Mouse (Mus musculus) forebrain, embryonic 11.5 days (tissue): Measurements from ENCODE around the gene Creb3l1. TPM values are rescaled to one million over a fixed set of nuclear protein-coding genes. Genes with fewer than 3 reads are reported as not detected.

Source experiments
- ATAC-seq: fragments of 200-750 bp; cut with Nextera tagmentation; replicated peaks from 2 replicates; pipeline ENCODE4 v1.8.0; 2017; ENCODE audit warnings: moderate TSS enrichment; ENCODE audit not compliant: low FRiP score
- DNase-seq: peaks from one replicate; pipeline ENCODE4 v3.0.0-alpha.2; 2017; ENCODE audit warnings: low spot score
- H3K27ac ChIP-seq: fragments of 300-500 bp; sonication (generic); 2 replicates; pipeline ENCODE4 v1.5.1; 2014; ENCODE audit warnings: low read depth, low read length
- H3K27me3 ChIP-seq: fragments of 300-500 bp; sonication (generic); 2 replicates; pipeline ENCODE4 v1.6.1; 2014; ENCODE audit warnings: mild to moderate bottlenecking, low read length, mixed read lengths; ENCODE audit not compliant: control insufficient read depth, insufficient read depth
- H3K36me3 ChIP-seq: fragments of 300-500 bp; sonication (generic); 2 replicates; pipeline ENCODE4 v1.6.1; 2014; ENCODE audit warnings: mild to moderate bottlenecking, low read length, moderate library complexity, mixed read lengths; ENCODE audit not compliant: control insufficient read depth, insufficient read depth
- H3K4me1 ChIP-seq: fragments of 300-500 bp; sonication (generic); replicated peaks from 2 replicates; pipeline ENCODE4 v1.6.1; 2014; ENCODE audit warnings: low read length, mixed read lengths; ENCODE audit not compliant: control insufficient read depth, insufficient read depth
- H3K4me2 ChIP-seq: fragments of 300-500 bp; sonication (generic); 2 replicates; pipeline ENCODE4 v1.6.1; 2014; ENCODE audit warnings: low read depth, mild to moderate bottlenecking, low read length, moderate library complexity, mixed read lengths; ENCODE audit not compliant: severe bottlenecking
- H3K4me3 ChIP-seq: fragments of 300-500 bp; sonication (generic); 2 replicates; pipeline ENCODE4 v1.5.1; 2014; ENCODE audit warnings: low read depth, low read length
- H3K9ac ChIP-seq: fragments of 300-500 bp; sonication (generic); 2 replicates; pipeline ENCODE4 v1.6.1; 2014; ENCODE audit warnings: low read length
- H3K9me3 ChIP-seq: fragments of 300-500 bp; sonication (generic); 2 replicates; pipeline ENCODE4 v1.6.1; 2016; ENCODE audit warnings: low read length, mixed read lengths; ENCODE audit not compliant: control insufficient read depth
- WGBS: fragments of 180-500 bp; shearing (Covaris S2); extraction: QIAGEN DNeasy Blood & Tissue Kit; methylation state at CpG from one replicate; pipeline ENCODE4 v1.1.7; 2014; 5-methylcytosine and 5-hydroxymethylcytosine counted together
- polyA plus RNA-seq: library from polyadenylated mRNA; unstranded; fragments of >200 nt; fragmentation: Nextera tagmentation; extraction: Ambion mirVana; gene quantifications from 2 replicates; pipeline ENCODE4 v1.2.1, GENCODE M21; 2014

Creb3l1 gene
- polyA plus RNA-seq, 1 experiment from 2014 or later: 1.7 TPM

- 0 out of 2 replicates have a peak, but pooled peaks cover 2% of the 10 kb centered on the region for H3K4me1 ChIP-seq
- H3K4me2 ChIP-seq: no peak overlapping the region
- WGBS: 83% methylated on average over 8 of the region's 8 CpGs
- DNase-seq (no peak), ATAC-seq (no peak)
- no peak overlapping the region for H3K9ac ChIP-seq
- H3K4me3 ChIP-seq: no peak overlapping the region
- no peak overlapping the region for H3K27ac ChIP-seq
- peaks cover 14% of the 10 kb centered on the region; the same call in 1 of the 2 replicates for H3K27me3 ChIP-seq
- no peaks in the 10 kb centered on the region for H3K9me3 ChIP-seq
- no peaks in the 10 kb centered on the region for H3K36me3 ChIP-seq
Measured at GRCm38 (mm10) chr2:92052188-92052587, 27.9 kb upstream of the Creb3l1 start.

DNA sequence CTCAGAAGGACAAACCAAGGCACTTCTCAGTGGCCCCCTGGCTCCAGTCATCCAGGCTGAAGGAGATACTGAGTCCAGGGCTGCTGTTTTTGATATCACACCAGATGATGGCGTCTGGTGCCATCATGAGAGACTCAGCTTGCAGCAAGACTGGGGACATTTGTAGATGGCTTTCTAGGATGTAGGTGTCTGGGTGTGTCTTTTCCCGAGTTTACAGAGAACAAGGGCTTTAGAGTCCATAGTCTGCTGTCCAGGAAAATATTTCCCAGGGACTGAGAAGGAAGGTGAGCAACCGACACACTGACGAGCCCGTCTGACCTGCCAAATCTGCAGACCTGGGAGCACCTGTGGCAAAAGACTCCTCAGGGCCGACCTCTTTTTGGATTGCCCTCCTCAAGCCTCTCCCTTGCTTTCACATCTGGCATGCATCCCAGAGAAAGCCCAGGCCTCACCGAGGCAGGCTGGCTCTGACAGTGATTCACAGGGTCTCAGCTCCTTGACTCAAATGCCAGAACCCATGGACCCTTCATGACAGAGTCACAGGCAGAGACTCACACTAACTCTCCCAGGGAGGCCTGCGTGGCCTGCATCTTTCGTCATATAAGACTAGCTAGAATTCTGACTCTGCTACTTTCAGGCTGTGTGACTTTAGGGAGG is 23.9 kb upstream of the Creb3l1 start:
- DNase-seq: no peak
- Histone ChIP-seq H3K9me3 (no peaks in the 10 kb centered on the region), H3K4me3 (no peak overlapping the region), H3K27ac (no peak overlapping the region), H3K27me3 (peaks cover under 1% of the 10 kb centered on the region; the same call in 1 of the 2 replicates), H3K4me1 (no peaks in the 10 kb centered on the region), H3K4me2 (no peak overlapping the region), H3K9ac (no peak overlapping the region), H3K36me3 (no peaks in the 10 kb centered on the region)
- WGBS: 74% methylated on average over 9 of the region's 9 CpGs
- no peak for ATAC-seq

GRCm38 (mm10) chr2:92047601-92048000 is 23.3 kb upstream of the Creb3l1 start:
- Histone ChIP-seq H3K9me3 (no peaks in the 10 kb centered on the region), H3K4me3 (no peak overlapping the region), H3K36me3 (no peaks in the 10 kb centered on the region), H3K27ac (no peak overlapping the region), H3K4me1 (no peaks in the 10 kb centered on the region), H3K9ac (no peak overlapping the region), H3K4me2 (no peak overlapping the region), H3K27me3 (no peaks in the 10 kb centered on the region)
- no peak for DNase-seq
- WGBS: 38% methylated on average over 4 of the region's 4 CpGs
- ATAC-seq: no peak

- H3K9ac ChIP-seq: no peak overlapping the region
- H3K36me3 ChIP-seq: no peaks in the 10 kb centered on the region
- DNase-seq (no peak), ATAC-seq (no peak)
- H3K4me1 ChIP-seq: no peaks in the 10 kb centered on the region
- H3K9me3 ChIP-seq: no peaks in the 10 kb centered on the region
- no peak overlapping the region for H3K27ac ChIP-seq
- H3K27me3 ChIP-seq: no peaks in the 10 kb centered on the region
- H3K4me3 ChIP-seq: no peak overlapping the region
- H3K4me2 ChIP-seq: no peak overlapping the region
- 89% methylated on average over 12 of the region's 12 CpGs for WGBS
Measured at GRCm38 (mm10) chr2:92043285-92043684, 19.0 kb upstream of the Creb3l1 start.

DNA sequence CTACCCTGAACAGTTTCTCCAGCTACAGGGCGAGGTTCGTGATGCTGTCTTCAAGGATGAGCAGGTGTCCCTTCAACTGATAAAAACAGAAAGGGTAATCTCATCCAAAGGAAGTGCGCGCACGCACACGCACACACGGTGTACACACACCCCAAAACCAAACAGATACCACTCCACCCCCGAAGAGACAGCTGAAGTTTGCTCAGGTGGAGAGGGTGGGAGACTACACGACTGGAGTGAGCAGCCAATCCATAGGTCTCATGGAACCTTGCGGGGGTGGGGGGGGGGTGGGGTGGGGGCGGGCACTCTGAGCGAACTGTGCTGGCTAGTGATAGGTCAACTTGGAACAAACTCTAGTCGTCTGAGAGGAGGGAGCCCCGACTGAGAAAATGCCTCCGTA is 17.2 kb upstream of the Creb3l1 start:
- H3K4me3 ChIP-seq: no peak overlapping the region
- WGBS: 88% methylated on average over 15 of the region's 15 CpGs
- H3K27ac ChIP-seq: no peak overlapping the region
- no peaks in the 10 kb centered on the region for H3K4me1 ChIP-seq
- ATAC-seq: no peak
- no peaks in the 10 kb centered on the region for H3K27me3 ChIP-seq
- no peak overlapping the region for H3K4me2 ChIP-seq
- no peak overlapping the region for H3K9ac ChIP-seq
- no peak for DNase-seq
- no peaks in the 10 kb centered on the region for H3K9me3 ChIP-seq
- H3K36me3 ChIP-seq: no peaks in the 10 kb centered on the region

- DNase-seq: no peak
- whole genome bisulfite sequencing: 89% methylated on average over 9 of the region's 9 CpGs
Measured at GRCm38 (mm10) chr2:92034273-92034672, 10.0 kb upstream of the Creb3l1 start.

DNA sequence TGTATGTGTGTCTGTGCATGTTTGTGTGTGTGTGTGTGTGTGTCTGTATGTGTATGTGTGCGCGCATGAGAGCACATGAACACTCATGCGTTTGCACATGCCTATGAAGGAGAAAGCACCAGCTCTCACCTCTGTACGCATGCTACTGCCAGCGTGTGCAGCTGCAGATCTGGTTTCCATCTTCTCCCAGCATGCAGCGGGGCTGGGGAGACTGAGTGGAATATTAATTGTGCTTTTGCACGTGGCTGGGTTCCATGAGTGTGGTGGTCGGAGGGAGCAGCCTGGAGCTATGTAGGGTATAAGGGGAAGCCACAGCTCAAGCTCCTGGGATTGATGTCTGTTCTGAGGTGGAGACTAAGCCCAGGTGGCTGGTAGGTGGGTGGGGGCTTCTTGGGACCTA is 6.3 kb upstream of the Creb3l1 start:
- Histone ChIP-seq H3K36me3 (no peaks in the 10 kb centered on the region), H3K4me1 (no peaks in the 10 kb centered on the region), H3K27me3 (no peaks in the 10 kb centered on the region), H3K4me2 (no peak overlapping the region), H3K4me3 (no peak overlapping the region), H3K9me3 (no peaks in the 10 kb centered on the region), H3K9ac (no peak overlapping the region), H3K27ac (no peak overlapping the region)
- WGBS: 86% methylated on average over 8 of the region's 8 CpGs
- ATAC-seq (no peak), DNase-seq (no peak)

More at GRCm38 (mm10) chr2:92034273-92034672, 10.0 kb upstream of the Creb3l1 start:
- H3K4me3 ChIP-seq: no peak overlapping the region
- no peaks in the 10 kb centered on the region for H3K27me3 ChIP-seq
- no peak overlapping the region for H3K9ac ChIP-seq
- no peak overlapping the region for H3K4me2 ChIP-seq
- no peaks in the 10 kb centered on the region for H3K4me1 ChIP-seq
- no peaks in the 10 kb centered on the region for H3K9me3 ChIP-seq
- no peak for ATAC-seq
- no peak overlapping the region for H3K27ac ChIP-seq
- no peaks in the 10 kb centered on the region for H3K36me3 ChIP-seq

- WGBS: 79% methylated on average over 10 of the region's 10 CpGs
- no peak overlapping the region for H3K4me2 ChIP-seq
Measured at GRCm38 (mm10) chr2:92029387-92030133, 5.3 kb upstream of the Creb3l1 start.

More at GRCm38 (mm10) chr2:92029387-92030133, 5.3 kb upstream of the Creb3l1 start:
- Histone ChIP-seq H3K27me3 (0 out of 2 replicates have a peak, but pooled peaks cover 2% of the 10 kb centered on the region), H3K9me3 (no peaks in the 10 kb centered on the region), H3K27ac (no peak overlapping the region), H3K9ac (no peak overlapping the region), H3K4me3 (no peak overlapping the region), H3K4me1 (no peaks in the 10 kb centered on the region), H3K36me3 (no peaks in the 10 kb centered on the region)
- DNase-seq (no peak), ATAC-seq (no peak)
